Mouse (Mus musculus) ES-Bruce4 (cell line): ENCODE results near the gene Nrarp.

Source experiments
- EP300 ChIP-seq: IDR thresholded peaks from 2 replicates; pipeline ENCODE4 v1.6.1; 2011; ENCODE audit warnings: low read depth, low read length; ENCODE audit not compliant: insufficient read depth
- POLR2A ChIP-seq: IDR thresholded peaks from one replicate; pipeline ENCODE4 v1.8.1; 2011; ENCODE audit warnings: low read length; ENCODE audit not compliant: insufficient read depth

DNA sequence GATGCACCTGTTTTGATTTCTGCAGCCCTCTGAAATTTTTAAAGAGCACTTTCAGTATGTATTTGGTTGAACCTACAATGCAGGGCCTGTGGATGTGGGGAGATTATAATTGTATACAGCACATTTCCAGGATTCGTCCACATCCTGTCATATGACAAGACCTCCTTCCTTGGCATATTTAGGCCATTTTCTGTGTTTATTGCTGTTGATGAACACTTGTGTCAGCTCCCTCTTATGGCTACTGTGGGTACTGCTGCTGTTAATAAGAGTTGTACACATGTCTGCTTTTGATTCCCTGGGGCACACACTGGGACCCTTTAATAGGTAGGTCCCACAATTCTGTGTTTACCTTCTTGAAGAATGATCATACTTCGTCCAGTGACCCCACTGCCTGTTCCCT lies 22.9 kb upstream of the Nrarp start:
- TF ChIP-seq POLR2A: no peak
- TF ChIP-seq EP300: no peak
